ENCODE assay signal across 9 mouse cellular contexts in the genomic region with DNA sequence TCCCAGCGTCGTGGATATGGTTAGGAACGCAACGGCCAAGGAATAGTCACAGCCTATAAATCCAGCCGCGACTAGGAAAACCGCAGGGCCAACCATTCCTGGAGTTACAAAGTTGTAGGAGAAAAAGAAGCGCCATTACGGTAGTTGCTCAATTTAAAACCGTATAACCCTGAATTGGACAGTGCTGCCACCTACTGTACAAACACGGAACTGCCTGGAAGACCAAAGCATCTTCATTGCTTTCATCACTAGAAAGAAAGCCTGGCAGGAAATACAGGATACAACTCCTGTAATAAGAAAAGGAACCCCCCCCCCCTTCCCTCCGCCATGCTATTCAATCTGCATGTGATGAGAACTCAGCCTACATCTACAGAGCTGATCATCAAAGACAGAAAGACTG. TPM values are rescaled to one million over a fixed set of nuclear protein-coding genes. Genes with fewer than 3 reads are reported as not detected.
DNase-seq lines count a peak whose midpoint lies in the region; ATAC-seq and TF ChIP-seq lines count a peak whose summit lies in the region.
"Had no signal": no experiment of that assay in that cellular context is flagged by ENCODE, and none has a peak within 500 bp of the region (broad histone marks: within the 10 kb centered on the region; RNA-seq: fewer than 3 reads in every experiment).

No protein-coding gene starts in this region.

- H3ac ChIP-seq in myocyte (ENCODE audit: control insufficient read depth, insufficient read length): peak overlapping the region; percentile 44

- no peak for TF ChIP-seq POLR2A in myocyte (IDR thresholded peaks at IDR 0.05; ENCODE audit: insufficient read length, low read depth)

- ATAC-seq in inflammation-experienced regulatory T-cells, adult 6 months: peak; percentile 82

- 34% methylated on average over 12 of the region's 12 CpGs for WGBS in heart, embryonic 10.5 days

- H3K27me3 ChIP-seq in heart, embryonic 10.5 days (ENCODE audit: insufficient read depth, poor library complexity, severe bottlenecking): no peaks in the 10 kb centered on the region
- H3K27me3 ChIP-seq in myocyte (ENCODE audit: control insufficient read depth, insufficient read depth, insufficient read length): no peaks in the 10 kb centered on the region
- H3K27me3 ChIP-seq: stomach, embryonic 15.5 days had no signal

- no peak overlapping the region for H3K4me2 ChIP-seq in myocyte (ENCODE audit: low read depth)
- H3K4me2 ChIP-seq: stomach, embryonic 15.5 days had no signal

- no peaks in the 10 kb centered on the region for H3K4me1 ChIP-seq in heart, embryonic 10.5 days
- H3K4me1 ChIP-seq: stomach, embryonic 15.5 days had no signal

- H3K36me3 ChIP-seq in heart, embryonic 10.5 days: peaks cover 3% of the 10 kb centered on the region; the same call in 1 of the 2 replicates
- H3K36me3 ChIP-seq in myocyte (ENCODE audit: control insufficient read depth, insufficient read depth): peaks cover 3% of the 10 kb centered on the region

- H3K4me3 ChIP-seq in heart, embryonic 10.5 days: no peak overlapping the region
- no peak overlapping the region for H3K4me3 ChIP-seq in myocyte
- H3K4me3 ChIP-seq: stomach, embryonic 15.5 days had no signal

- no peaks in the 10 kb centered on the region for H3K9me3 ChIP-seq in heart, embryonic 10.5 days
- H3K9me3 ChIP-seq: stomach, embryonic 15.5 days had no signal

- intact Hi-C loops in left cerebral cortex, postnatal 36 days (cut with DNase I): loop anchor here (2.0 to 5.0 kb wide), 2 partner anchors 72 to 196 kb away; a partner anchor contains a TSS

- DNase-seq in heart, adult 18-20 months: peak; percentile 69 to 96
- DNase-seq in heart, embryonic 10.5 days (ENCODE audit: low spot score): no peak
- peak; percentile 60 for DNase-seq in c-Kit-positive CD71-positive TER-119-negative erythroid progenitor cells, embryonic 14.5 days (ENCODE audit: low read depth)
- DNase-seq in forelimb bud, embryonic 11.5 days (ENCODE audit: low read depth, low spot score): peak; percentile 70
- DNase-seq in left cerebral cortex, postnatal 36 days (ENCODE audit: low spot score in 2 of 2): peak; percentile 77 to 79
- DNase-seq in spleen, postnatal 36 days (ENCODE audit: low spot score in 2 of 2): peak; percentile 35 to 58

- no peaks in the 10 kb centered on the region for H3K79me2 ChIP-seq in myocyte (ENCODE audit: control insufficient read depth, insufficient read depth)

- no peak overlapping the region for H3K27ac ChIP-seq in heart, embryonic 10.5 days
- H3K27ac ChIP-seq: stomach, embryonic 15.5 days had no signal

TF ChIP-seq in myocyte, 11 proteins besides CTCF, POLR2A, EP300 and RAD21:
- peak; percentile 63; the same call in 1 of the 2 replicates for TF ChIP-seq CEBPB (IDR thresholded peaks at IDR 0.05; ENCODE audit: insufficient read depth, poor library complexity, severe bottlenecking)
- TF ChIP-seq MYOG (IDR thresholded peaks at IDR 0.05; ENCODE audit: control insufficient read depth in 1 of 3, insufficient read depth in 1 of 3, insufficient read length in 2 of 3, low read depth in 2 of 3): no peak
- no peak for TF ChIP-seq MYOD1 (IDR thresholded peaks at IDR 0.05; ENCODE audit: control insufficient read depth in 1 of 3, insufficient read length in 2 of 3, low read depth in 2 of 3)
- TF ChIP-seq REST (IDR thresholded peaks at IDR 0.05; ENCODE audit: insufficient read depth, insufficient read length): no peak
- TF ChIP-seq SRF (IDR thresholded peaks at IDR 0.05; ENCODE audit: control insufficient read depth, insufficient read length, low read depth): no peak
- no peak for TF ChIP-seq POLR2AphosphoS2 (IDR thresholded peaks at IDR 0.05; ENCODE audit: insufficient read length, low read depth)

RNA-seq across cellular contexts. Expression of a gene that starts 34.9 kb away (rescaled TPM):
- 1 to 10 TPM; 4.8 to 6.2 TPM for total RNA-seq in heart, adult 18-20 months (2021)
- 6.0 and 7.0 TPM in 2 replicates for polyA plus RNA-seq in heart, embryonic 10.5 days (2016; fragmentation: Nextera tagmentation; extraction: Ambion mirVana)
- 10 to 100 TPM in 2 of 3 experiments, 1 to 10 TPM in 1; 8.2 to 12.0 (median 11.3) TPM for polyA plus RNA-seq in inflammation-experienced regulatory T-cells, adult 6 months (2017; shearing (Covaris generic))
- total RNA-seq in left cerebral cortex, postnatal 36 days (2021): 10 to 100 TPM; 19.3 to 19.7 TPM
- 4.7 TPM for polyA plus RNA-seq in myocyte (2012; fragmentation: generic; extraction: Trizol)
